Mouse (Mus musculus) T-helper 1 cell (primary cell): Measurements from ENCODE around the gene Brox.

Experiments
- in situ Hi-C: fragments of 300-600 bp; cut with MboI, MseI; formaldehyde crosslinking; loops from one replicate; pipeline ENCODE4 v1.15.1; 2025; ENCODE audit warnings: high pct_unique_total_duplicates

The Brox gene

DNA sequence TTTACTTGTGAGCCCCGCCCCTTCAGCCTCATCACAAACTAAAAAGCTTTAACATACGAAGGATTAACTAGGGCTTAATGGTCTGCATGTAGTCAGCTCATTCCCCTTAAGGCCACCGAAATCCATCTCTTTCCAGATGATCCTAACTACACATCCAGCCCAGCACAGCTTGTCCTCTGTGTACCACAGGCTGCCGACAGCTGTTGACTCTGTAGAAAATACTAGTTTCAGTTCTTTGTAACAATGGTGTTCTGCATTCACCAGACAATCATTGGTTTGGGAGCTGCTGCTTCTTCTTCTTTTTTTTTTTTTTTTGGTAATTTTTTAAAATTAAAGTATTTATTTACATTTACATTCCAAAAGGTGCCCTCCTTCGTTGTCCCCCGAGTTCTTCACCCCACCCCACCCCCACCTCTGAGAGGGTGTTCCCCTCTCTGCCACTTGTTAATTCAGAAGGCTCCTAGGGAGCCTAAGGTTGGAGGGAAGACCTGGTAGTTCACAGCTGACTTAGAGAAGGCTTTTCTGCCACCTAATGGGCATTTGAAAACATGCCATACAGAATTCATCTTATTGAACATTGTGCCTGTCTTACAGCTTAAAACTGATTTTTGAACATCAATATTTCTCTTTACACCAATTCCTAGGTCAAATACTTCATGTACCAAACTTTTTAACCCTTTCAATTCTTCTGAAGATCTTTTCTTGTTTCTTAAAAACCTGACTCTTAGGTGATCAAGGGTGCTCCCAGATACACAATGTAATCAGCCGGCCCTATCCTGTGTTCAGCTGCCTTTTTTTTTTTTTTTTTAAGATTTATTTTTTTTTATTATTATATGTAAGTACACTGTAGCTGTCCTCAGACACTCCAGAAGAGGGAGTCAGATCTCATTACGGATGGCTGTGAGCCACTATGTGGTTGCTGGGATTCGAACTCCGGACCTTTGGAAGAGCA is 23.9 kb downstream of the Brox start:
- in situ Hi-C loops, result no loop called here

GRCm38 (mm10) chr1:183267666-183268065 is 29.4 kb downstream of the Brox start:
- in situ Hi-C loops, result loop anchor here (10.0 kb wide), 1 partner anchor 517 kb away; no protein-coding TSS in a partner anchor

GRCm38 (mm10) chr1:183265921-183266467 is 31.1 kb downstream of the Brox start:
- in situ Hi-C loops, result loop anchor here (10.0 kb wide), 1 partner anchor 519 kb away; no protein-coding TSS in a partner anchor

DNA sequence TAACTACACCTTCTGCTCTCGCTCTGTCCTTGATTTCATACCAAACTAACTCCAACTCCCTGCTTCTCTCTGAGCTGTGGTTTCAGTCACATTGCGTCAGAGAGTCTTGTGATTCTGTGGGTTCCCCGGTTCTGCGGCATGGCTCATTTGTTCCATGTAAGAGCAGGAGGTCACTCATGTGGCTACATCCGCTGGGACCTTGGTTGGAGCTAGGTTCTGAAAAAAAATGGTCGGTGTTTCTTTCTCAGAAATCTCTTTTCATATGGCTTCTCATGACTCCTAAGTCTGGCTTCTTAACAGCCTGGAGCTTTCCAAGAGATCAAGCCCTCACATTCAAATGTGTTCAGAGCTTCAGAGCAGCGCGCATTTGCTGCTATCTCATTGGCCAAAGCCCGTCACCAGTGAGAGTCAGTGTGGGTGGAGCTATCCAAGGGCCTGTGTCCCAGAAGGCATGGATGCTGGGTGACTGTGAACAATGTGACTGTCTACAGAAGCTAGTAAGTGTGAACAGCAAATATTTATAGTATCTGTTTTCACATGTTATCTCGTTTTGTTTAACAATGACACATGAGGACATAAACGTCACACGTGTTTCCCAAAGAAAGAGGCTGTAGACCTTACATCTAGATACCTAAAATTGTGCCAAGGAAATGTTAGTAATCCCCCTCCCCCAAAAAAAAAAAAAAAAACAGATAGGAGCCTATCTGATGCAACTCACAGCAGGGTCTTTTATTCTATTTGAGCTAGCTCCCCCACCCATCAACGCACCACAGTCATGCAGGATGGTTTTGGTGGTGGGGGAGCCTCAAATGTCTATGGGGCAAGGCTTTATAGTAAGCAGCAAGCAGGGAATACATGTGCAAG is 32.7 kb downstream of the Brox start:
- in situ Hi-C loops, result loop anchor here (10.0 kb wide), 1 partner anchor 520 kb away; no protein-coding TSS in a partner anchor

GRCm38 (mm10) chr1:183252574-183252973 is 44.5 kb downstream of the Brox start:
- in situ Hi-C loops, result no loop called here

GRCm38 (mm10) chr1:183251818-183252217 is 45.3 kb downstream of the Brox start:
- in situ Hi-C loops, result no loop called here

- in situ Hi-C loops, result no loop called here
These were observed 46.5 kb downstream of the Brox start for GRCm38 (mm10) chr1:183250612-183251011.

- in situ Hi-C loops, result loop anchor here (25.0 kb wide), 1 partner anchor 686 kb away; the partner anchor contains the start of gene Capn8
These were observed 48.9 kb downstream of the Brox start for GRCm38 (mm10) chr1:183248144-183248543.

- in situ Hi-C loops, result loop anchor here (25.0 kb wide), 1 partner anchor 681 kb away; the partner anchor contains the start of gene Capn8
These were observed 53.8 kb downstream of the Brox start for GRCm38 (mm10) chr1:183243293-183243692.

DNA sequence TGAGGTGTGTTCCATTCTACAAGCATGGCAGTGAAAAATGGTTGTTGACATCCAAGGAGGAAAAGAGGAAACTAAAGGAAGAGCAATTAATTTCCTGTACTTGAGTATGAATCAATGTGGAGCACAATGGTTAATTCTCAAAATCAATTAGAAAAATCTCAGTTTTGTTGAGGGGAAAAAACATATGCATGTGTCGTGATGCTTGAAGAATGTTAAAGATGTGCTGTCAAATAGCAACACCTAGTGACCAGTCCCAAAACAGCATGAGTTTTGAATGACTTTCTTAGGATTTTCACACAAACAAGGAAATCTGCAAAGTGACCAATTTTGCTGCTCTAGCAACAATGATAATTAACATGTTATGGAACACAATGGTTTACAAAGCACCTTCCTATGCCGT is 59.2 kb downstream of the Brox start:
- in situ Hi-C loops, result loop anchor here (25.0 kb wide), 1 partner anchor 676 kb away; the partner anchor contains the start of gene Capn8

DNA sequence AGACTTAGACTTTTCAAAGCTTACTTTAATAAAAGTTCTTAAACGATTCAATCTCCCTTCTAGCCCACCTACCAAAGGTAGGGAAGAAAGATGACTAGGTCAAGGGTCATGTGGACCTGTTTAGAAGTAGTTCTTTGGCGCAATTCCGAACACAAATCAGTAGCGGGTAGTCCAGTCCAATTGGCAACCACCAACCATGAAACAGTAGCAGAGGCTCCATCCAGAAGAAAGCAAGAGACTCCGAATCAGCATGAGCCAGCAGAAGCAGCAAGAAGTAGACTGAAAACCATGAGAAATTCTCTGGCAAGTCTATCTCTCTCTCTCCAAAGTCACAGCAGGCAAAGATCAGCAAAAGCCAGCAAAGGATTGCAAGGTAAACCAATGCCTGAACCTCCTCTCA is 60.6 kb downstream of the Brox start:
- in situ Hi-C loops, result loop anchor here (25.0 kb wide), 1 partner anchor 674 kb away; the partner anchor contains the start of gene Capn8

DNA sequence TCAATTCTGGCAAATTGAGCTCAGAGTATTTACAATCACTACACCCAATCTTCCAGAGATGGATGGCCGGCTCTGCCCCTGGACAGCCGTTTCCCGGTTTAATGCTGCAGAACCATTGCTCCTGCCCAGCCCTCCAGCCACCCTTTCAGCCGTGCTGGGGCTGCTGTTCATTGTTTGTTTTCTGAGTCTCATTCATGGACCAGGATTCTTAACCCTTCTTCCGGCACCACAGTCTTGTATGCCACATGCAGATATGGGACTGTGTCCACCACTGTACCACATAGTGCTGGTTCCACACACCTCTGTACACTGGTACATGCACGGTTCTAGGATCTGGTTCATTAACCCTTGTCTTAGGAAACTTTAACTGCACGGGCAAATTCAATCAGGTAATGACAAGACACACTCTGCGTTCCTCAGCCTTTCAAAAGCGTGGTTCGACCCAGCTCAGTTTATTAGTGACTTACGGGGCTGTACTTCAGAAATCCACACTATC is 63.3 kb downstream of the Brox start:
- in situ Hi-C loops, result loop anchor here (25.0 kb wide), 1 partner anchor 671 kb away; the partner anchor contains the start of gene Capn8

- in situ Hi-C loops, result loop anchor here (25.0 kb wide), 1 partner anchor 671 kb away; the partner anchor contains the start of gene Capn8
These were observed 63.9 kb downstream of the Brox start for GRCm38 (mm10) chr1:183232985-183233678.

GRCm38 (mm10) chr1:183227469-183227868 is 69.6 kb downstream of the Brox start:
- in situ Hi-C loops, result loop anchor here (25.0 kb wide), 1 partner anchor 665 kb away; the partner anchor contains the start of gene Capn8
